Mouse (Mus musculus) intestine, embryonic 14.5 days (tissue): Measurements from ENCODE around the gene Eif2b5. TPM values are rescaled to one million over a fixed set of nuclear protein-coding genes. Genes with fewer than 3 reads are reported as not detected.
"Not testable (repeated sequence)": the region's sequence is repeated elsewhere in the genome, so short reads cannot be mapped to it uniquely, and the experiment has no call there.

Experiments used
- ATAC-seq: fragments of 200-750 bp; cut with Nextera tagmentation; replicated peaks from 2 replicates; pipeline ENCODE4 v1.8.0; 2017; ENCODE audit warnings: low read depth, moderate number of reproducible peaks, moderate TSS enrichment, moderate library complexity; ENCODE audit not compliant: low FRiP score, low TSS enrichment
- DNase-seq: peaks from one replicate; pipeline ENCODE4 v3.0.0-alpha.2; 2018; ENCODE audit warnings: low spot score
- H3K27ac ChIP-seq: fragments of 300-500 bp; sonication (generic); 2 replicates; pipeline ENCODE4 v1.5.1; 2014; ENCODE audit warnings: low read depth, mild to moderate bottlenecking, control low read depth
- H3K27me3 ChIP-seq: fragments of 300-500 bp; sonication (generic); replicated peaks from 2 replicates; pipeline ENCODE4 v1.6.1; 2014; ENCODE audit warnings: low read length, control low read depth; ENCODE audit not compliant: control insufficient read depth, insufficient read depth
- H3K36me3 ChIP-seq: fragments of 300-500 bp; sonication (generic); 2 replicates; pipeline ENCODE4 v1.6.1; 2014; ENCODE audit warnings: low read length, control low read depth; ENCODE audit not compliant: control insufficient read depth, insufficient read depth
- H3K4me1 ChIP-seq: fragments of 300-500 bp; sonication (generic); replicated peaks from 2 replicates; pipeline ENCODE4 v1.6.1; 2014; ENCODE audit warnings: low read length, control low read depth, mixed read lengths; ENCODE audit not compliant: control insufficient read depth, insufficient read depth
- H3K4me2 ChIP-seq: fragments of 300-500 bp; sonication (generic); 2 replicates; pipeline ENCODE4 v1.6.1; 2014; ENCODE audit warnings: low read length
- H3K4me3 ChIP-seq: fragments of 300-500 bp; sonication (generic); 2 replicates; pipeline ENCODE4 v1.5.1; 2014; ENCODE audit warnings: low read depth, low read length, control low read depth, mixed read lengths
- H3K9ac ChIP-seq: fragments of 300-500 bp; sonication (generic); 2 replicates; pipeline ENCODE4 v1.6.1; 2014; ENCODE audit warnings: mild to moderate bottlenecking, low read length
- H3K9me3 ChIP-seq: fragments of 300-500 bp; sonication (generic); 2 replicates; pipeline ENCODE4 v1.6.1; 2016; ENCODE audit warnings: low read length, control low read depth; ENCODE audit not compliant: control insufficient read depth
- WGBS: fragments of 180-500 bp; shearing (Covaris S2); extraction: QIAGEN DNeasy Blood & Tissue Kit; methylation state at CpG from one replicate; pipeline ENCODE4 v1.1.7; 2014; 5-methylcytosine and 5-hydroxymethylcytosine counted together
- polyA plus RNA-seq: library from polyadenylated mRNA; unstranded; fragments of >200 nt; fragmentation: Nextera tagmentation; extraction: Ambion mirVana; gene quantifications from 2 replicates; pipeline ENCODE4 v1.2.1, GENCODE M21; 2014

The Eif2b5 gene
- polyA plus RNA-seq, 1 experiment from 2014 or later, result 98.9 TPM

GRCm38 (mm10) chr16:20483716-20484115 is 14.9 kb upstream of the Eif2b5 start:
- not testable (repeated sequence) for ATAC-seq, H3K36me3 ChIP-seq, H3K27me3 ChIP-seq, H3K4me1 ChIP-seq, H3K4me2 ChIP-seq, H3K9ac ChIP-seq, H3K27ac ChIP-seq, H3K9me3 ChIP-seq, H3K4me3 ChIP-seq, DNase-seq
- 81% methylated on average over 6 of the region's 7 CpGs for WGBS

GRCm38 (mm10) chr16:20485061-20485460 is 13.6 kb upstream of the Eif2b5 start:
- no peaks in the 10 kb centered on the region for H3K27me3 ChIP-seq
- no peak overlapping the region for H3K4me3 ChIP-seq
- no peak overlapping the region for H3K27ac ChIP-seq
- no peaks in the 10 kb centered on the region for H3K4me1 ChIP-seq
- no peak overlapping the region for H3K9ac ChIP-seq
- WGBS, result 49% methylated on average over 4 of the region's 4 CpGs
- DNase-seq, result no peak
- H3K36me3 ChIP-seq, result no peaks in the 10 kb centered on the region
- no peak overlapping the region for H3K4me2 ChIP-seq
- no peak for ATAC-seq
- H3K9me3 ChIP-seq, result no peaks in the 10 kb centered on the region

GRCm38 (mm10) chr16:20486048-20486447 is 12.6 kb upstream of the Eif2b5 start:
- no peaks in the 10 kb centered on the region for H3K27me3 ChIP-seq
- H3K4me2 ChIP-seq, result no peak overlapping the region
- no peak overlapping the region for H3K4me3 ChIP-seq
- 63% methylated on average over 3 of the region's 3 CpGs for WGBS
- H3K27ac ChIP-seq, result no peak overlapping the region
- H3K4me1 ChIP-seq, result no peaks in the 10 kb centered on the region
- H3K36me3 ChIP-seq, result no peaks in the 10 kb centered on the region
- no peak for ATAC-seq
- no peaks in the 10 kb centered on the region for H3K9me3 ChIP-seq
- no peak overlapping the region for H3K9ac ChIP-seq
- DNase-seq, result no peak

GRCm38 (mm10) chr16:20488151-20488550 is 10.5 kb upstream of the Eif2b5 start:
- H3K27me3 ChIP-seq, result no peaks in the 10 kb centered on the region
- no peak for DNase-seq
- H3K9me3 ChIP-seq, result no peaks in the 10 kb centered on the region
- no peak overlapping the region for H3K27ac ChIP-seq
- H3K9ac ChIP-seq, result no peak overlapping the region
- ATAC-seq, result no peak
- 86% methylated on average over 1 of the region's 1 CpGs for WGBS
- H3K36me3 ChIP-seq, result no peaks in the 10 kb centered on the region
- H3K4me2 ChIP-seq, result no peak overlapping the region
- H3K4me1 ChIP-seq, result no peaks in the 10 kb centered on the region
- H3K4me3 ChIP-seq, result no peak overlapping the region

GRCm38 (mm10) chr16:20488751-20489150 is 9.9 kb upstream of the Eif2b5 start:
- DNase-seq, H3K4me3 ChIP-seq, H3K4me2 ChIP-seq, H3K36me3 ChIP-seq, ATAC-seq, H3K27me3 ChIP-seq, H3K9ac ChIP-seq, H3K9me3 ChIP-seq, H3K27ac ChIP-seq, H3K4me1 ChIP-seq: not testable (repeated sequence)
- 76% methylated on average over 9 of the region's 9 CpGs for WGBS

- Histone ChIP-seq H3K9me3 (no peaks in the 10 kb centered on the region), H3K27ac (no peak overlapping the region), H3K9ac (no peak overlapping the region), H3K4me2 (no peak overlapping the region), H3K4me1 (no peaks in the 10 kb centered on the region), H3K4me3 (no peak overlapping the region), H3K36me3 (no peaks in the 10 kb centered on the region), H3K27me3 (no peaks in the 10 kb centered on the region)
- WGBS, result 85% methylated on average over 2 of the region's 2 CpGs
- no peak for ATAC-seq
- no peak for DNase-seq
Measured at GRCm38 (mm10) chr16:20489233-20489632, 9.4 kb upstream of the Eif2b5 start.

GRCm38 (mm10) chr16:20490581-20490980 is 8.0 kb upstream of the Eif2b5 start:
- no peak overlapping the region for H3K4me2 ChIP-seq
- no peak overlapping the region for H3K9ac ChIP-seq
- H3K4me1 ChIP-seq, result no peaks in the 10 kb centered on the region
- WGBS, result 40% methylated on average over 2 of the region's 2 CpGs
- no peaks in the 10 kb centered on the region for H3K27me3 ChIP-seq
- ATAC-seq (peak; percentile 58; the same call in 1 of the 2 replicates), DNase-seq (no peak)
- H3K36me3 ChIP-seq, result no peaks in the 10 kb centered on the region
- H3K27ac ChIP-seq, result no peak overlapping the region
- H3K9me3 ChIP-seq, result no peaks in the 10 kb centered on the region
- H3K4me3 ChIP-seq, result no peak overlapping the region

- no peaks in the 10 kb centered on the region for H3K27me3 ChIP-seq
- no peak overlapping the region for H3K27ac ChIP-seq
- H3K9ac ChIP-seq, result no peak overlapping the region
- no peak for ATAC-seq
- 83% methylated on average over 2 of the region's 2 CpGs for WGBS
- H3K4me3 ChIP-seq, result no peak overlapping the region
- no peaks in the 10 kb centered on the region for H3K4me1 ChIP-seq
- no peaks in the 10 kb centered on the region for H3K9me3 ChIP-seq
- no peak for DNase-seq
- no peak overlapping the region for H3K4me2 ChIP-seq
- no peaks in the 10 kb centered on the region for H3K36me3 ChIP-seq
Measured at GRCm38 (mm10) chr16:20491301-20491700, 7.3 kb upstream of the Eif2b5 start.

GRCm38 (mm10) chr16:20493452-20493851 is 5.2 kb upstream of the Eif2b5 start:
- Histone ChIP-seq H3K27ac (no peak overlapping the region), H3K4me2 (no peak overlapping the region), H3K9me3 (no peaks in the 10 kb centered on the region), H3K36me3 (no peaks in the 10 kb centered on the region), H3K4me1 (no peaks in the 10 kb centered on the region; the same call in 1 of the 2 replicates), H3K27me3 (no peaks in the 10 kb centered on the region), H3K4me3 (no peak overlapping the region), H3K9ac (no peak overlapping the region)
- DNase-seq (no peak), ATAC-seq (no peak)
- 72% methylated on average over 2 of the region's 2 CpGs for WGBS
